Mouse (Mus musculus): ENCODE measurements at regions not wholly inside any gene's neighbourhood (a gene's known extent, or its start where the extent isn't known, plus 50 kb on each side); places are given as distances from the start of the nearest gene placed in this dataset.

- no peak for DNase-seq (ENCODE audit: low spot score in 2 of 2)
Observed at GRCm38 (mm10) chr9:103813791-103814190, 52.2 kb upstream of the Tmem108 start.

GRCm38 (mm10) chr9:103818998-103819397, 57.4 kb upstream of the Tmem108 start:
- DNase-seq (ENCODE audit: low spot score in 2 of 2): no peak

DNA sequence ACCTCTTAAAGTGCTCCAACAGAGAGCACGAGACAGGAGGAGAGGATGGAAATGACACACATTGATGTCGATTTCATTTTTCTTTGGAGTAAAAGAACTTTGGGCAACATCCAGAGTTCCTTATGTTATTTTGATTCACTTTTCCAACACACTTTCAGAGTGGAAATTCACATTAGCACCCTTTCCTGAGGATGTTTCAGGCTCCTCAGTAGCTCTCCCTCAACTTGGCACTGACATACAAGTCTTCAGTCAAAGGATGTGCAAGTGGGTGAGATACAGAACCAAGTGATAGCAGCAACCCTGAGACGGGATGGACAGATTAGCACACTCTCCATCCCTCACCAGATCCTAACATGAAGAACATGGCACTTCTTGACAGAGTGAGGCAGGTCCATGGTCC, 60.0 kb upstream of the Tmem108 start:
- DNase-seq (ENCODE audit: low spot score in 2 of 2): no peak

DNA sequence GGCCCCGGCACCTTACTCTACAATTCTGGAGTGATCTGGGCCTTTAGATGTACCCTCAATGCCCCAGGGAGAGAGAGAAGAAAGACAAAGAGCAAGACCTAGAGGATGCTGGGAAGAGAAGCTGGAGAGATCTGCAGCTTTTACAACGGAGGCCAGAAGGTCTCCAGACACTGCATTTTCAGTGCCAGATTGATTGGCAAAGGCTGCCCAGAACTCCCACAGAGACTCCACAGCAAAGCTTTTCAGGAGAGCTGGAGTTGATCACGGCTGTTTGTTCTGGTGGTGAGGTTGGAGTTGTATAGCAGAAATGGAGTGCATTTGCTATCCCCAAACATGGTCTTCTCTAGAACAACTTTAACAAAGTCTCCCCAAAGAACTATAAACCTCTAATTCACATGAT, 61.9 kb upstream of the Tmem108 start:
- DNase-seq (ENCODE audit: low spot score in 2 of 2): no peak

- no peak for DNase-seq (ENCODE audit: low spot score in 2 of 2)
Observed at GRCm38 (mm10) chr9:103841199-103841598, 79.6 kb upstream of the Tmem108 start.

DNA sequence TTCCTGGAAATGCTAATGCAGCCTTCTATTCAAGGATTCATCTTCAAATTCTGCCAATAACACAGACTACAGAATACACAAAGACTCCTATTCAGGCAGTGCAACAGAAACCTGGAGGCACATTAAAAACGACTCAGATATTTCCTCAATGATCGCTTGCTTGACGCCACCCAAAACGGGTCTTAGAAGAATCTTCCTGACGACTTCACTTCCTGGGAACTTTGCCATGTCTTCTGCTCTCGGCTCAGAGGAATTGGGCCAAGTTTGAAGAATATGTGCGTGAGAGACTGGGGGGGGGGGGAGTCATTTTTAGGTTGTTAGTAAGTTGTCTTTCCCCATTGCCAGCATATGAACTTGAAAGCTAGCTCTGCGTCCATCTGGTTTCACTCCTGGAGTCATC, 82.2 kb upstream of the Tmem108 start:
- no peak for DNase-seq (ENCODE audit: low spot score in 2 of 2)

GRCm38 (mm10) chr9:103845916-103846457, 84.3 kb upstream of the Tmem108 start:
- DNase-seq (ENCODE audit: low spot score in 2 of 2): no peak

DNA sequence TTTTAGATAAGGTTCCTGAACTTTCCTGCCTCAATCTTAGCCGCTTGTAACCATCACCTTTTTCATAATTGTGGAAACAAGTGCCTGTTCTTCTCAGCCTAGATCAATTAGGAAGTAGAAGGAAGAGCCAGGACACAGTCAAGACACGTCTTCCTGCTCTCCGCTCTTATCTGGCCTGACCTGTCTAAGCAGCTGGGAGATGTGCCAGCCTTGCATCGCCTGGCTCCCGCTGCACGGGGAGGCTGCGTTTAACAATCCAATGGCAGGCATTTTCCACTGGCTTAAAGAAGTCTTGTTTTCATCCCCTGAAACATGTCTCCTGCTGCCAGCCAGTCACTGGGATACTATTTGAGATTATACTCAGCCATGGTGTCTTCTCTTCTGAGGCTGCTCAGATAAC, 86.3 kb upstream of the Tmem108 start:
- DNase-seq (ENCODE audit: low spot score in 2 of 2): no peak

- DNase-seq (ENCODE audit: low spot score in 2 of 2): no peak
Observed at GRCm38 (mm10) chr9:103849079-103849478, 87.4 kb upstream of the Tmem108 start.

DNA sequence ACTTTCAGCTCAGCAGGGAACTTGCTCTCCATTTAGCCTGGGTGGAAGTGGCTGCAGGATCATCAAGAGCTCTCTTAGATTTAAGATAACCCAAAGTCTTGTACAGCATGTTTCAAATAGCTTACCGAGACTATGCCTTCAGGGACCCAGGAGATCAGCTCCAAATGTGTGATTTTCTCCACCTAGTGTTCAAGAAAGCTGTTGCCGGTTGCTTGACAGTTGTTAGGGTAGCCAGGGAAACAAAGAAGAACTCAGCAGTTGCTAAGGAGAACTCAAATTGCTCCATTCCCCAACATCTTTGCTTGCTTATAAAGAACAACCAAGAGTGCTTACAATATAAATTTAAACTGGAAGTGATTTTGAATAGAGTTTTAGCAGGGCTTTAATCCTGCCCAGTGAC, 91.1 kb upstream of the Tmem108 start:
- no peak for DNase-seq (ENCODE audit: low spot score in 2 of 2)

GRCm38 (mm10) chr9:103860658-103861377, 99.2 kb upstream of the Tmem108 start:
- DNase-seq (ENCODE audit: low spot score in 2 of 2): no peak

DNA sequence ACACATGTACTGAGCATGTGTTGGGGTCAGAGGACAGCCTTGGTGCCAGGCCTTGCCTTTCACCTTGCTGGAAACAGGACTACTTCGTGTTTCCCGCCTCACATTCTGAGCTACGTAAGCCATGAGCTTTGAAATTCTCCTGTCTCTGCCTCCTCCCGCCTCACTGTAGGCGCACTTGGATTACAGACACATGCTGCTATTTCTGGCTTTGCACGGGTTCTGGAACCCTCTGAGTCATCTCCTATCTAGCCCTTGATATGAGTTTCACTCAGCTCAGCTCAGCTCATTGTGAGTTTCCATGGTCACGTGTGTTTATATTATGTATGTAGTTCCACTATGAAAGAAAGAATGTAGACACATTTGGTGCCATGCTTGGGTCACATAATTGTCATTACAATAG, 100.9 kb upstream of the Tmem108 start:
- no peak for DNase-seq (ENCODE audit: low spot score in 2 of 2)

DNA sequence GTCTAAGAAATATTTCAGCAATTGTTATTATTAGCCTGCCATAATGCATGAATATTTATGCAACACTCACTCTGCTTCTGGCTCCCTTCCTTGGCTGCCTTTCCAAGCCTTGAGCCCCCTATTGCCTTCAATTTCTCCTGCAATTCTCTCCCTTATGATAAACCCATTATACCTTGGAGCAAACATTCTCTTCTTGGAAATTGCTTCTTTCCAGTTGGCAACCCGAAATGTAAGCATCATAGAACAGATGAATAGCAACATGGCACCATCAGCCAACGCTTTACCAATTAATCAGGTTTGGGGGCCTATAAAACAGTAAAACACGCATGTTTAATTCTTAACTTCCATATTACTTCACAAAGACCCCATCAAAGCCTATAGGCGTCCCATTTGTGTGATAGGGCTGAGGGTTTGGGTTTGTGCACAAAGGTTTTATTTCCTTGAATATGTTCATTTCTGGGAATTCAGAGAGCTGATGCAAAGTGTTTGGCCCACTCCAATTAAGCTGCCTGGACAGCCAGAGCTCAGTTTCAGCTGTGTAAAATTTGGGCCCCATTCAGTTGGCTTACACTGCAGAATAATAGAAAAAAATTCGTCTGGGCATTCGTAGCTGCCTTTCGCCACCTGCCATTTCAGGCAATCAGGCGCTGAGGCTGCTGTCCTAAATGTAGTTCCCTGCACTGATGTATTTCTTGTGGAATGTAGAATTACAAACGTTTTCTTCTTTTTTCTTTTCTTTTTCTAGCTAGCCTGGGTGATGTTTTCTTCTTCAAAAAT, 106.0 kb upstream of the Tmem108 start:
- no peak for DNase-seq (ENCODE audit: low spot score in 2 of 2)

DNA sequence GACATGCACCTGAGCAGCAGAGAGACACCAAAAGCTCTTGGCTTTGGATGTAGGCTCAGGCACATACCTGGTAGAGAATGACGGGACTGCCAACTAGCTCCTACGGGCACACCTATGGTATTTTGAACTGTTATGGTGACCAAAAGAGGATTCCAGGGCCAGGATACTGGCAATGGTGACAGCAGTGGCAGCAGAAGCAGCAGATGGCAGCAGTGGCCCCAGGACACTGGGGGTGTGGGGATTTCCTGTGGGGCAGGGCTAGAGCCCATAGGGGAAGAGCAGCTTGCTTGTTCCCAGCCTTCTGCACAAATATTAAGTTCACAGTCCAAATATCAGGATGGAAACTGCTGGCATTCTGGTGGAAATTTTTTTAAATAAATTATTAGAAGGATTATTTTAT, 107.6 kb upstream of the Tmem108 start:
- DNase-seq (ENCODE audit: low spot score in 2 of 2): no peak

- no peak for DNase-seq (ENCODE audit: low spot score in 2 of 2)
Observed at GRCm38 (mm10) chr9:103872119-103872518, 110.5 kb upstream of the Tmem108 start.

DNA sequence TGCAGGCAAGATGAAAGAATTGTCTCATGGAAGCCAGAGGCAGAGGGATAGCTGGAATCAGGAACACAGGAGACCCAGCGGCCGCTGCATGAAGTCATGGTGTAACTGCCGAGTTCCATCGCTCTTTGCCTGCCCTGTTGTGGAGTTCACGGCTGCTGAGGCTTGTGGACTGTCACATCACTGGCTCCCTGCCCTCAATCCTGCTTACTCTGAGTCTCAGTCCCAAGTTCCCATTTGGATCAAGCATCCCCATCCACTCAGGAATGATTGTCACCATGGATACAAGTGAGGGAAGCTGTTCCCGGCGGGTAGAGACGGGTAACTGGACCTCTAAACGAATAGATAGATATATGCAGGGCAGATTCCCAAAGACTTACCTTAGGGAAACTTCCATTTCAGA, 112.2 kb upstream of the Tmem108 start:
- DNase-seq (ENCODE audit: low spot score in 2 of 2): no peak

- no peak for DNase-seq (ENCODE audit: low spot score in 2 of 2)
Observed at GRCm38 (mm10) chr9:103877851-103878250, 116.2 kb upstream of the Tmem108 start.

- DNase-seq (ENCODE audit: low spot score in 2 of 2): no peak
Observed at GRCm38 (mm10) chr9:103892827-103893226, 109.5 kb upstream of the Nphp3 start.

GRCm38 (mm10) chr9:103894376-103894775, 108.0 kb upstream of the Nphp3 start:
- DNase-seq (ENCODE audit: low spot score in 2 of 2): no peak

- no peak for DNase-seq (ENCODE audit: low spot score in 2 of 2)
Observed at GRCm38 (mm10) chr9:103899311-103899710, 103.0 kb upstream of the Nphp3 start.

DNA sequence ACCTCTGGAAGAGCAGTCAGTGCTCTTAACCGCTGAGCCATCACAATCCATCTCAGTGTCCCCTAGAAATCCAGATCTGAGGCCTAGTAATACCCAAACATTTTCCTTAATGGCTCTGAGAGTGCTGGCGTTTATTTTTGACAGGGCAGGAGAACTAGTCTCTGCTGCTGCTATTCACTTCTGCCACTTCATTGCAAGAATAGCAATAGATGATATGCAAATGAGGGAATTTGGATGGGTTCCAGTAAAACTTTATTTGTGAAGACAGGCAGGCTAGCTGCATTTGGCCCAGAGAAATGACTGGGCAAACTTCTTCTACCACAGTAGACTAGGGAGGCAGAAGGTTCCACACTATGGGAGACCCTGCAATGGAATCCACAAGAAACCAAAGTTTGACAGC, 91.0 kb upstream of the Nphp3 start:
- no peak for DNase-seq (ENCODE audit: low spot score in 2 of 2)

DNA sequence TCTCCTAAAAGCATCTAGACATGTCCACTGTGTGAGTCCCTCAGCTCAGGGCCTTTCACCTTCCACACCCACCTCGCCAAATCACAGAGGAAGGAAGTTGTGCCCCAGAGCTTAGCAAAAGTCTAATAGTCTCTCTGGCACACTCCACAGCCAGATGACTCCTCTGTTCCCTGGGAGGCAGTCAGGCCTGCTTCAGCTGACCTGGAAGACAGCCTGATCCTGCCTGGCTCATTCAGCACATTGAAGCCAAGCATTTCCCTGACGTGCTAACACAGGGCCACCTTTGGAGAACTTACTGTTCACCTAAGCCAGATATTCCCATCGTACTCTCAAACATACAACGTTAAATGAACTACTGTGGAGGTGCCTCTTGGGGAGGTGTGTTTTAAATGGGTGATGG, 87.2 kb upstream of the Nphp3 start:
- no peak for DNase-seq (ENCODE audit: low spot score in 2 of 2)

GRCm38 (mm10) chr9:103917771-103918170, 84.6 kb upstream of the Nphp3 start:
- no peak for DNase-seq (ENCODE audit: low spot score in 2 of 2)

All from frontal cortex, postnatal 10 days (tissue).